8 mouse cellular contexts compared by ENCODE assay signal in the genomic region with DNA sequence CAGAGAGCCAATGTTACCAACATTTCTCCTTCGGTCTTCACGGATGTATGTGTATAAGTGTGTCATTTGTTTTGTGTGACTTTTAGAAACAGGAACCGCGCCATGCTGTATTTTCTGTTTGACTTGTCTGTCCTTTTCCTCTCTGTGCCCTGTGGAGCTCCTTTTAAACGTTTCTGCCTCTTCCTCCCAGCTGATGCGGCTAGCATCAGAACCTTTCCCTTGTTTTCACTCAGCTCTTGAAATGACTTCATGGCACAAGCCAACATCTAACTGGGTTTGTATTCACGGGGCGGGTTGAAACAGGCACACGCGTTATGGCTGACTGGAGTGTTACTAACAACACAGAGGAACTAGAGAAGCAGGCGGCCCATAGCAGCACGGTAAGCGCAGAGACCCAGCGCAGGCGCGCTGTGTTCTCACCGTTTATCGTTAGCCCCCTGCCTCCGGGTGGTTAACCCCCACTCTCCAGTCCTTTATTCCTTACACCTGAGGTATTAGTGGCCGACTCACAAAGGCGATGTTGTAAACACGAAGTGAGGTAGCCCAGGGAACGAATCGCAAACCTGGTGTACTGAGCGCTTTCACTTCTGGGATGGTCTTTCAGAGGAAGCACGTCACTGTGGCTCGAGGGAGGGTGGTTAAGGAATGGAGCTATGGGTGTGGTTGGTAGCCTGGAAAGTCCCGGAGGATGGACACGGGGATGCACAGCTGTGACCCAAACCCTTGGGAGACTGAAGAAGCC. TPM values are rescaled to one million over a fixed set of nuclear protein-coding genes. Genes with fewer than 3 reads are reported as not detected.
A peak's percentile ranks its signal among the peaks of the same experiment; 100 is the strongest.
DNase-seq lines count a peak whose midpoint lies in the region; ATAC-seq and TF ChIP-seq lines count a peak whose summit lies in the region.

No protein-coding gene starts in this region.

- intact Hi-C loops in heart, postnatal 10 days (cut with DNase I), result loop anchor here (1.0 to 2.0 kb wide), 2 partner anchors 32 to 51 kb away; a partner anchor contains a TSS

- no peaks in the 10 kb centered on the region for H3K36me3 ChIP-seq in forebrain, embryonic 13.5 days (ENCODE audit: poor library complexity, severe bottlenecking)
- H3K36me3 ChIP-seq in liver, postnatal 0 days (replicated peaks; ENCODE audit: insufficient read depth, low read length), result no peaks in the 10 kb centered on the region
- no peaks in the 10 kb centered on the region for H3K36me3 ChIP-seq in neural tube, embryonic 12.5 days

- H3K4me1 ChIP-seq in forebrain, embryonic 13.5 days, result peaks cover 82% of the 10 kb centered on the region
- H3K4me1 ChIP-seq in liver, postnatal 0 days (ENCODE audit: insufficient read depth), result peaks cover 5% of the 10 kb centered on the region; the same call in 1 of the 2 replicates
- H3K4me1 ChIP-seq in neural tube, embryonic 12.5 days, result peaks cover 56% of the 10 kb centered on the region

- DNase-seq in ES-CJ7 (ENCODE audit: low read depth, low spot score), result peak; percentile 89
- DNase-seq in c-Kit-positive CD71-positive TER-119-positive erythroid progenitor cells, embryonic 14.5 days (ENCODE audit: low spot score), result peak; percentile 74
- peak; percentile 91 for DNase-seq in heart, postnatal 10 days
- peak; percentile 77 to 86 for DNase-seq in kidney, postnatal 4 days
- peak; percentile 77 for DNase-seq in liver, postnatal 0 days
- peak; percentile 71 for DNase-seq in testis, postnatal 14 days (ENCODE audit: low spot score)

- no peak for TF ChIP-seq EP300 in liver, postnatal 0 days (IDR thresholded peaks at IDR 0.05; ENCODE audit: low read depth)

- no peaks in the 10 kb centered on the region for H3K9me3 ChIP-seq in forebrain, embryonic 13.5 days (replicated peaks)
- H3K9me3 ChIP-seq in liver, postnatal 0 days (ENCODE audit: low read length), result no peaks in the 10 kb centered on the region
- no peaks in the 10 kb centered on the region for H3K9me3 ChIP-seq in neural tube, embryonic 12.5 days

- peak overlapping the region; percentile 79 for H3K9ac ChIP-seq in forebrain, embryonic 13.5 days
- H3K9ac ChIP-seq in liver, postnatal 0 days (replicated peaks), result peak overlapping the region; percentile 80
- peak overlapping the region; percentile 80 for H3K9ac ChIP-seq in neural tube, embryonic 12.5 days

- no peak for TF ChIP-seq CTCF in liver, postnatal 0 days (IDR thresholded peaks at IDR 0.05; ENCODE audit: low read depth)

- peak overlapping the region; percentile 98 for H3K27ac ChIP-seq in forebrain, embryonic 13.5 days
- H3K27ac ChIP-seq in liver, postnatal 0 days (ENCODE audit: low read depth), result peak overlapping the region; percentile 93
- peak overlapping the region; percentile 95 for H3K27ac ChIP-seq in neural tube, embryonic 12.5 days

- H3K4me2 ChIP-seq in forebrain, embryonic 13.5 days, result peak overlapping the region; percentile 72
- peak overlapping the region; percentile 72 for H3K4me2 ChIP-seq in liver, postnatal 0 days (ENCODE audit: low read depth, low read length)
- peak overlapping the region; percentile 71 for H3K4me2 ChIP-seq in neural tube, embryonic 12.5 days (replicated peaks)

- no peaks in the 10 kb centered on the region for H3K27me3 ChIP-seq in forebrain, embryonic 13.5 days
- no peaks in the 10 kb centered on the region for H3K27me3 ChIP-seq in liver, postnatal 0 days (ENCODE audit: insufficient read depth, low read length)
- H3K27me3 ChIP-seq in neural tube, embryonic 12.5 days (replicated peaks), result no peaks in the 10 kb centered on the region

- 3% methylated on average over 29 of the region's 29 CpGs for WGBS in forebrain, embryonic 13.5 days
- 1% methylated on average over 29 of the region's 29 CpGs for WGBS in liver, postnatal 0 days (ENCODE audit: insufficient replicate concordance)
- 2% methylated on average over 29 of the region's 29 CpGs for WGBS in neural tube, embryonic 12.5 days

- peak overlapping the region; percentile 47 for H3K4me3 ChIP-seq in forebrain, embryonic 13.5 days
- H3K4me3 ChIP-seq in liver, postnatal 0 days (ENCODE audit: low read depth, low read length), result peak overlapping the region; percentile 57
- peak overlapping the region; percentile 37 for H3K4me3 ChIP-seq in neural tube, embryonic 12.5 days

- ATAC-seq in forebrain, embryonic 13.5 days, result peak; percentile 73
- peak; percentile 90 for ATAC-seq in liver, postnatal 0 days
- ATAC-seq in neural tube, embryonic 12.5 days (ENCODE audit: low FRiP score, low read depth), result peak; percentile 64

RNA-seq across cellular contexts. Expression of a gene that starts 31.9 kb away (rescaled TPM):
- 10,586 and 11,102 TPM in 2 replicates for polyA plus RNA-seq in forebrain, embryonic 13.5 days (2015; fragmentation: Nextera tagmentation; extraction: Ambion mirVana)
- 100 to 1,000 TPM; 263 to 273 TPM for total RNA-seq in heart, postnatal 10 days (2021)
- 28.1 and 28.7 TPM in 2 replicates for polyA plus RNA-seq in liver, postnatal 0 days (2015; fragmentation: Nextera tagmentation; extraction: Ambion mirVana)
- 10,701 and 10,796 TPM in 2 replicates for polyA plus RNA-seq in neural tube, embryonic 12.5 days (2016; fragmentation: Nextera tagmentation; extraction: Ambion mirVana)

RNA-seq across cellular contexts. Expression of a gene that starts 32.1 kb away (rescaled TPM):
- not detected in 2 replicates for polyA plus RNA-seq in forebrain, embryonic 13.5 days (2015; fragmentation: Nextera tagmentation; extraction: Ambion mirVana)
- not detected for total RNA-seq in heart, postnatal 10 days (2021)
- polyA plus RNA-seq in liver, postnatal 0 days (2015; fragmentation: Nextera tagmentation; extraction: Ambion mirVana), result not detected in 2 replicates
- not detected in 2 replicates for polyA plus RNA-seq in neural tube, embryonic 12.5 days (2016; fragmentation: Nextera tagmentation; extraction: Ambion mirVana)

RNA-seq across cellular contexts. Expression of a gene that starts 44.3 kb away (rescaled TPM):
- 97.6 and 102 TPM in 2 replicates for polyA plus RNA-seq in forebrain, embryonic 13.5 days (2015; fragmentation: Nextera tagmentation; extraction: Ambion mirVana)
- total RNA-seq in heart, postnatal 10 days (2021), result 10 to 100 TPM; 80.7 to 99.8 TPM
- polyA plus RNA-seq in liver, postnatal 0 days (2015; fragmentation: Nextera tagmentation; extraction: Ambion mirVana), result 149 and 152 TPM in 2 replicates
- 62.0 and 64.6 TPM in 2 replicates for polyA plus RNA-seq in neural tube, embryonic 12.5 days (2016; fragmentation: Nextera tagmentation; extraction: Ambion mirVana)

RNA-seq across cellular contexts. Expression of a gene that starts 51.0 kb away (rescaled TPM):
- polyA plus RNA-seq in forebrain, embryonic 13.5 days (2015; fragmentation: Nextera tagmentation; extraction: Ambion mirVana), result 1,607 and 1,715 TPM in 2 replicates
- 100 to 1,000 TPM; 373 to 402 TPM for total RNA-seq in heart, postnatal 10 days (2021)
- polyA plus RNA-seq in liver, postnatal 0 days (2015; fragmentation: Nextera tagmentation; extraction: Ambion mirVana), result 389 and 423 TPM in 2 replicates
- 1,299 and 1,329 TPM in 2 replicates for polyA plus RNA-seq in neural tube, embryonic 12.5 days (2016; fragmentation: Nextera tagmentation; extraction: Ambion mirVana)

Comparison
In these comparisons a context has a peak if more than half of its experiments do, and no peak if none do; other contexts are left out.
1. Peak in every context shown above with its lines: DNase-seq, ATAC-seq, H3K4me3 ChIP-seq and H3K27ac ChIP-seq.
2. RNA of a gene that starts 31.9 kb away (polyA plus RNA-seq): 10,701 to 10,796 TPM in neural tube, embryonic 12.5 days and 10,586 to 11,102 TPM in forebrain, embryonic 13.5 days; 28.1 to 28.7 TPM in liver, postnatal 0 days; every median in the first group is over 100 times any median in the second.